Mouse (Mus musculus): ENCODE results near the gene Dimt1. TPM values are rescaled to one million over a fixed set of nuclear protein-coding genes. Genes with fewer than 3 reads are reported as not detected.
"Not testable (repeated sequence)": the region's sequence is repeated elsewhere in the genome, so short reads cannot be mapped to it uniquely, and the experiment has no call there.

Dimt1 gene
- total RNA-seq, 2 experiments from 2014 or later: 4.3 to 6.6 TPM

DNA sequence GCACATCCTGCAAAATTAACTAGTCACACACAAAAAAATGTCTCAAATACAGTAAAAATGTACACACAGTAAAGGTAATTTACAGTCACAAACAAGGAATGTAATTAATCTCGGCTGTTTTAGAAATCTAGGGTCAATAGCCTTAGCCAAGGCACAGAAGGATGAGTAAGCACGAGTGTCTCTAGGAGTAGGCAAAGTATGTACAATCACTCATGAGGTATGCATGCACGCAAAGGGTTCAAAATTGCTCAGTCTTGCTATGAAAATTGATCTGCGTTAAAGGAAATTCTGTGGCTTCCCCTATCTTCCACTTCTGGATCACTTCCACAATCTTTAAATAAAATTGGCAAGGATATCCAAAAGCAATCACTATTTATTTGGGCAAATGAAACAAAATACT lies 14.6 kb downstream of the Dimt1 start:
- no peak for DNase-seq

DNA sequence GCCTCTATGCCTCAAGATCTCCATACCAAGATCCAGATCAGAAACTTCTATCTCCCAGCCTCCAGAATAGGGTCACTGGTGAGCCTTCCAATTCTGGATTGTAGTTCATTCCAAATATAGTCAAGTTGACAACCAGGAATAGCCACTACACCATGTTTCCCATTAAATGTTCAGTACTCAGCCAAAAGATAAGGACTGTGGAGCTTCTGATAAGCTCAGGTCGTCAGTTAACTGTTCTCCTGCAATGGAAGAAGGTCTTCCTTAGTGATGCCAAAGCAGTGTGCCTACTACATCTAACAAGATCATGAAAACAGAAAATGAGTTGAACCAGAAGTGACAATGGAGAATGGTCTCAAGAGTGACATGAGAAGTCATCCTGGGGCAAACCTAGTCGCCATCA lies 50.0 kb downstream of the Dimt1 start:
- no peak for DNase-seq

DNA sequence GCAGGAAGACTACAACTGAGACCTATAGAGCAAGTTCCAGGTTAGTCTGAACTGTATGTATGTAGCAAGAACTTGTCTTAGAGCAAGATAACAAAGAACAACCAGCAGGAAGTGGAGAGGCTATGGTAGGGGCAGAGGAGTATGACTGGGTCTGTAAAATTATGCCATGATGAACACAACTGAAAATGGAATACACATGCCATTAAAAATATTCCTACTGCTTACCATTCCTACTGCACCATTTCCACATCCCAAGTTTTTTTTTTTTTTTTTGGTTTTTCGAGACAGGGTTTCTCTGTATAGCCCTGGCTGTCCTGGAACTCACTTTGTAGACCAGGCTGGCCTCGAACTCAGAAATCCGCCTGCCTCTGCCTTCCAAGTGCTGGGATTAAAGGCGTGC lies 50.6 kb downstream of the Dimt1 start:
- DNase-seq: not testable (repeated sequence)

DNA sequence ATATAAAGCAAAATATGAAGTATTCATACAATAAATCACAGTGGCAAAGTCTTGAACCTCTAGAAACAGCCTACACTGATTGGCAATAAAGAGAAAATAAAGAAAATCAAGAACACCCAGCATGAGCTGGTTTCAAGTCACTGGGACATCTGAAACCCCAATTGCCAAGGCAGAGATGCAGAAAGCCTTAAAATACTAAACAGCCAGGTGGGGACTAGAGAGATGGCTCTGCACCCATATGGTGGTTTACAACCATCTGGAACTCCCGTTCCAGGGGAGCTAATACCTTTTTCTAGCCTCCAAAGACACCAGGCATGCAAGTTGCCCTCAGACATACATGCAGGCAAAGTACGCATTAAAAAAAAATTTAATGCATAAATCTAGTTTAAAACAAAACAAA lies 51.1 kb downstream of the Dimt1 start:
- no peak for DNase-seq

DNA sequence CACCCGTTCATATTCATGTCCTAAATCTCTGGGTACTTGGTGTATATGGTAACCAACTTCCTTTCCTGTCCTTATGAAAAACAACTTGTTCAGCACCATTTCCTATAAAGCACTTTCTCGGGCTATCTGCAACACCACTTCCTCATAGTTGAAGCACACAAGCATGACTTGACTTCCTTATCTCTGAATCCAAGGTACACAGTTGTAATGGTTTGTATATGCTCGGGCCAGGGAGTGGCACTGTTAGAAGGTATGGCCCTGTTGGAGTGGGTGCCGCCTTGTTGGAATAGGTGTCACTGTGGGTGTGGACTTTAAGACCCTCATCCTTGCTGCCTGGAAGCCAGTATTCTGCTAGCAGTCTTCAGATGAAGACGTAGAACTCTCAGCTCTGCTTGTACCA lies 51.7 kb downstream of the Dimt1 start:
- DNase-seq: no peak

DNA sequence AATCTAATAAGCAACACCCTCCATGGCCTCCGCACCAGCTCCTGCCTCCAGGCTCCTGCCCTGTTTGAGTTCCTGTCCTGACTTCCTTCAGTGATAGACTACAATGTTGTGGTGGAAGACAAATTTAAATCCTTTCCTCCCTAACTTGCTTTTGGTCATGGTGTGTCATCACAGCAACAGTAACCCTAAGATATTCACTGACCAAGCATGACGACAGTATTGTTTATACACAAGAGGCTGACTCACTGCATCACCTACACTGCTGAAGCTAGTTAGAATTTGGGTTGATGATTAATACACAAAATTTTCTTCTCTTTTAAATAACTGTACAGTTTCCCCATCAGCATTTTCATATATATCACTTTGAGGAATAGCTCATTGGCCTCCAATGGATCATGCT lies 56.3 kb downstream of the Dimt1 start:
- DNase-seq: no peak

DNA sequence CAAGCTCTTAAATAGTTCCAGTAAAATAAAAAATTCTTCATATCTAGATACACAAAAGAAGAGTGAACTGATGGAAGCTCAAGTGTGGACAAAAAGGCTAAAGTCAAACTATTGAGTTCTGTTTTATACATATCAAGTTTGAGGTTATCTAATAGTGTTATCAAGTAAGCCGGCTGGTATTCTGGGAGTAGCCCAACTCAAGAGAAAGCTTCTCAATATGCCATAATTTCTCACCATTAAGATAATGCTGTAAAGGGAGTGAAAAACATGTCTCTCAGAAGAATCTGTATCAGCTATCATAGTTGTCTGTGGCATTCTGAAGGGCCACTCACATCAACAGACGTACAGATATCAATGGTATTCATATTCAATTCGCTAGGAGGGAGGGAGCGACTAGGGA lies 61.2 kb downstream of the Dimt1 start:
- DNase-seq: no peak

Other genes starting within 250 kb of the Dimt1 start
- 10 to 100 TPM; 16.5 TPM for gene Ipo11, start 10.2 kb upstream of the Dimt1 start, total RNA-seq (2021)
- gene Kif2a, start 75.0 kb downstream of the Dimt1 start, total RNA-seq (2021): 10 to 100 TPM; 23.3 to 23.4 TPM

Data from gastrocnemius, postnatal 25 days (tissue).